Mouse (Mus musculus) G1E (cell line): ENCODE data around the gene Galnt17.

ENCODE experiments used
- CTCF ChIP-seq: IDR thresholded peaks from 2 replicates; pipeline ENCODE4 v1.5.1; 2012; ENCODE audit warnings: low read depth, low read length, inconsistent platforms, mixed read lengths
- GATA1 ChIP-seq: IDR thresholded peaks from 2 replicates; pipeline ENCODE4 v1.6.1; 2012; ENCODE audit warnings: borderline replicate concordance, low read length, inconsistent platforms, mixed read lengths
- POLR2AphosphoS5 ChIP-seq: IDR thresholded peaks from 2 replicates; pipeline ENCODE4 v1.6.1; 2012; ENCODE audit warnings: low read depth, low read length, inconsistent platforms; ENCODE audit not compliant: insufficient replicate concordance
- TAL1 ChIP-seq: conservative IDR thresholded peaks from 2 replicates; pipeline ENCODE4 v1.6.1; 2012; ENCODE audit warnings: low read depth, low read length, inconsistent platforms, mixed read lengths

GRCm38 (mm10) chr5:131020936-131021335, 287.4 kb downstream of the Galnt17 start:
- no peak for TF ChIP-seq CTCF
- TF ChIP-seq TAL1 = no peak
- no peak for TF ChIP-seq GATA1
- TF ChIP-seq POLR2AphosphoS5 = no peak
